Mouse (Mus musculus) heart, adult 9 months (tissue): ENCODE measurements around the gene Gars.

Source experiments
- DNase-seq, 2 experiments: peaks; one replicate each; pipeline ENCODE4 v3.0.0; 2022; ENCODE audit warnings: low spot score in 2 of 2

Gene Gars

GRCm38 (mm10) chr6:55093431-55094146 lies 55.8 kb downstream of the Gars start:
- DNase-seq = no peak

DNA sequence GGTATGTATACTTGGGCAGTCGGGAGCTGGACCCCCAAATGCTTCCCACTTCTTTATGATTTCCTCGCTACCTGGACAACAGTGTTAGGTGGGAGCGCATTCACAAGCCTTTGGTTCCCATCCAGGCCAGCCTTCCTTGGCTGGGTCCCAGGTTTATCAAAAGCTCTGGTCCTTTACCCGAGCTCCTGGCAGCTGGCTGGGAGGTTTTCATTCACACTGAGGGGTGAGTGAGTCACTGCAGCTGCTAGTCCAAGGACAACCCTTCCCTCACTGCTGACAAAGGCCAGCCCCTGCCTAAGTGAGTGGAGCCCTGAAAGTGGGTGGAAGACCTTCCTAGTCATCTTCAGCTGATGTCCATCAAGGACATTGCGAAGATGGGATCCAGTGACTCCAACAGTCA lies 60.2 kb downstream of the Gars start:
- DNase-seq = peak in 1 of 2 experiments; percentile 10

- DNase-seq = no peak
Measured at GRCm38 (mm10) chr6:55098603-55099002, 60.8 kb downstream of the Gars start.

DNA sequence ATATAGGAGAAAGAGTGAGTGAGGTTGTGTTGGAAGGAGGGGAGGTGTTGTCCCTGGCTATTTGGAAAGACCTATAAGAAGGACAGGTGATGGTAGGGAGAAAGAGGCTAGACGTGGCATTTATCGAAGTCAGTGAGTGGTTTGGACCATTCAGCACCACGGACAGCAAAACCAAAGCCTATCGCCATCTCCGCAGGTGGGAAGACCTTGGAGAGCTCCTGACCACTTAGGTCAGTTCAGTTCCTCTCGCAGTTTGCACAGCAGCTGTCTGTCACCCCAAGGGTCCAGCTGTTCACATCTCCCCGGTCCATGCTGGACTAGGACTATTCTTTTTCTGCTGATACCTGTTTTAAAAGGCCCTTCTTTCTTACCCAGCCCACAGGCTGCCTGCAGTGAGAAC lies 70.6 kb downstream of the Gars start:
- no peak for DNase-seq

GRCm38 (mm10) chr6:55117325-55118109 lies 79.7 kb downstream of the Gars start:
- no peak for DNase-seq

DNA sequence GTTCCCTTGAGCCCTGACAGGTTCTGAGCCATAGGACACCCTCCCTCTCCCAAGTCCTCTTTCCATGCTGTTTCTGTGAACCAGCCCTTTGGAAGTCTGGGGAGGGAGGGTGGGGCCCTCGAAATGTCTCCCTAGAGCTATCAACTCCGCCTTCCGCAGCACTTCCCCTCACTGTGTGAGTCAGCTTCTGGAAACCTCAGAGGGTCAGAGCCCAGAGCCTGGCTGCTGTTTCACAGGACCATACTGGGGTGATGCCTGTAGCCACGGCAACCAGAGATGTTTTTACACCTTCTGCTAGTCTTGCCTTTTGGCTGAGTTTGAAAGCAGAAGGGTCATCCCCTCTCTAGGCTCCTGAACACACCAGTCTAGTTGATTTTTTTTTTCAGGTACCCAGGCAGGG lies 85.2 kb downstream of the Gars start:
- peak; percentile 55 to 59 for DNase-seq

DNA sequence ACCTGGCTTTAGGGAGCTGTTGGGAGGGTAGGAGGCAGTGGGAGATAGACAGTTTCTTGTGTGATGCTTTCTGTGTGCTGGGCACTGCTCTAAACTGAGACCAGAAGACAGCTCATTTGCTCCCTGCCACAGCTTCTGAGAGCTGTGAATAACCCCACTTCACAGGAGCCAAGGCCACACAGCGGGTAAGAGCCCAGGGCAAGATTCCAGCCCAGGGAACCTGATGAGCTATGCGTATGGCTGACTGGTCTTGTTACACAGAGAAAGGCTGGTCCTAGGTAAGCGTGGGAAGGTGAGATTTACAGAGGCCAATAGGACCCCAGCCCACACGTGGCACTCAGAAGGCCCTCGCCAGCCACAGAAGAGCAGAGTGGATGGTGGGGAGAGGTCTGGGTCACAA lies 88.8 kb downstream of the Gars start:
- no peak for DNase-seq

- no peak for DNase-seq
Measured at GRCm38 (mm10) chr6:55128391-55128790, 90.6 kb downstream of the Gars start.
